Mouse (Mus musculus) C2C12 (cell line): Measurements from ENCODE around the gene Lmntd1.

Experiments used
- CTCF ChIP-seq: IDR thresholded peaks from one replicate; pipeline ENCODE4 v1.5.1; 2011; ENCODE audit not compliant: control insufficient read depth, insufficient read depth, insufficient read length
- MAX ChIP-seq: IDR thresholded peaks from one replicate; pipeline ENCODE4 v1.6.1; 2011; ENCODE audit warnings: mild to moderate bottlenecking, control low read depth
- MYOG ChIP-seq: IDR thresholded peaks from one replicate; pipeline ENCODE4 v1.6.1; 2011; ENCODE audit not compliant: control insufficient read depth, insufficient read length; ENCODE audit errors: extremely low read depth

- TF ChIP-seq MYOG (no peak), CTCF (no peak), MAX (no peak)
These were observed 42.8 kb upstream of the Lmntd1 start for GRCm38 (mm10) chr6:145656740-145657591.
